Mouse (Mus musculus) gastrocnemius, postnatal 10 days (tissue): ENCODE results near the gene Mindy4. TPM values are rescaled to one million over a fixed set of nuclear protein-coding genes. Genes with fewer than 3 reads are reported as not detected.

Source experiments
- DNase-seq: peaks from one replicate; pipeline ENCODE4 v3.0.0; 2021; ENCODE audit warnings: mixed read lengths
- total RNA-seq, 2 experiments: library from RNA; stranded (reverse); gene quantifications; 2 replicates each; pipeline ENCODE4 v1.2.3; 2021

Mindy4 gene
- total RNA-seq, 2 experiments from 2014 or later: 3.3 to 4.1 TPM

DNA sequence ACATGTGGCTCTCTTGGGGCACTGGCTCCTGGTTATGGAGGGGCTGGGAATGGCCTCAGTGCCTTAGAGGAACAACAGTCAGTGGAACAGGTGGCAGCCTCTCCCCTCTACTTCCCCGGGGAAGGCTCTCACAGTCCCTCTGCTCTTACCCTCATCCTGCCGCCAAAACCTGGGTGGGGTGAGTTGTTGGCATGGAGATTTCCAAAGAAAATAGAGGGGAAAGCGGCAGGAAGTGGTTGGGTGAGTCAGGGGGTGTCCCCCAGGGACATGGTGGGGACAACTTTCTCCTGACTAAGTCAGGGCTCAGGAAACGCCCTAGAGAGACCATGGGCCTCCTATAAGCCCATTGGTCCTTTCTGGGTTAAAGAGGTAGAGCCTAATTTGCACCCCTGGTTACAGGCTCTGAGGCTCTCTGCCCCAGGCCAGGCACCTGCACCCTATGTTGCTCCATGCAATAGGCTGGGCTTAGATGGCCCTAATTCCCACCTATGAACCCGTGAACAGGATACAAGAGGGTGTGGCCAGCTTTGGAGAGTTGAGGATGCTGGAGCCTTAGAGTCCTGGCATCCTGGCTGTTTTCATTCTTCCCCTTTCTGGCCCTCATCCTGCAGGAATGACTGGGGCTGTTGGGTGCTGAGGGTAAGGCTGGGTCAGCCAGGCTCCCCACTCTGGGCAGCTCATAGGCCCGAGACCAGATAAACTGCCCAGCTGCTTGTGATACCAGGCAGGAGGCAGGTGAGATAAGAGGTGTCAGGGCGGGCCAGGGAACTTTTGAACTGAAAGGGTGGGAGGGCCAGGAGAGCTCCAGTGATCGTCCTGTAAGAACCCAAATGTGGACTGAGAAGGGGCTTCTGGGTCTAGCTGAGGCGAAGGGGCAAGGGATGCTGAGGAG lies 136.0 kb downstream of the Mindy4 start:
- no peak for DNase-seq

DNA sequence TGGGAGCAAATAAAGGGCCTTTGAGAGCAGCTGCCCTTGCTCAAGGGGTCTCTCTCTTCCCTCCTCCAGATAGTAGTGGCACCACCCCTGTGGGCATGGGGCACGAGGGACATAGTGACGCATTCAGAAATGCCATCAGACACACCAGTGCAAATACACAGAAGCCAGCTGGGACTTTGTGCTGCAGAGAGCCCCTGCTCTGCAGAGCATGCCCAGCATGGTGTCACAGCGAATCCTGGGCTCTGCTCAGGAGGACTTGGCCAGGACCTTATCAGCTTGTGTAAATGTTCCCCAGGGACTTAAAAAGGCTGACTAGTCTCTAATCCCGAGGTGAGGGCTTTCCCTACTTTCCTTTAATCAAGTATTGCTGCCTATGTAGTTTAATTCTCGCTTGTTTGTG lies 138.5 kb downstream of the Mindy4 start:
- DNase-seq: no peak

DNA sequence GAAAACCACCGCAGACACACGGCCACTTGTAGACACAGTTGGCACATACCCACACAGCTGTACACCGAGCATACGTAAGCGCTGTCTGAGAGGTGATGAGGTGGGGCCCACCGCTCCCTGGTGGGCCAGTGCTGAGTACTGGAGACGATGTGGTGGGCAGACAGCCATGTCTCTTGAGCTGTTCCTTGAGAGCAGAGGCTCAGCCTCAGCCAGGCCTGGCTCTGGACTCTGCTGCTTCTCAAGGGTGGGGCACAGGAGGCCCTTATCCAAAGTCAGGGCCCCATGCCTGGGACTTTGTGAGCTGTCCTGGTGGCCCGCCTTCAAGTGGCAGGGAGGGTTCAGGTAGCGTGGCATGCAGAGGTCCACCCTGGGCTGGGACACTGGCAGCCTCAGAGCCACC lies 139.1 kb downstream of the Mindy4 start:
- peak; percentile 55 for DNase-seq

DNA sequence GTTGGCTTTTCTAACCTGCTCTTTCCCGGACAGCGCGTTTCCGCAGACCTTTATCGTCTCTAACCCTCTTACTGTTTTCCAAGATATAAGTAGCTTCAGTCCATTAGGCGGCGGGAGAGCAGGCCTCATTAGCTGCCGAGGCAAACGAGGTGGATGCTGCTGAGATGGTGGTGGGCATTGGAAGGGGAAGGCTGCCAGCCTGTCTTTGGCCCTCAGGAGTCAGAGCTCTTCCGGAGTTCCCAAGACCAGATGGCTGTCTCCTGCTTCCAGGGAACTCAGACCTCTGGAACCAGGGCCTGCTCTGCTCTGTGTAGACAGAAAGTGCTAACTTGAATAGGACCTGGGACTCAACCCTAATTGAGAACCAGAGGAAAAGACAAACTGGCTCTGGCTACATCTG lies 140.3 kb downstream of the Mindy4 start:
- no peak for DNase-seq

DNA sequence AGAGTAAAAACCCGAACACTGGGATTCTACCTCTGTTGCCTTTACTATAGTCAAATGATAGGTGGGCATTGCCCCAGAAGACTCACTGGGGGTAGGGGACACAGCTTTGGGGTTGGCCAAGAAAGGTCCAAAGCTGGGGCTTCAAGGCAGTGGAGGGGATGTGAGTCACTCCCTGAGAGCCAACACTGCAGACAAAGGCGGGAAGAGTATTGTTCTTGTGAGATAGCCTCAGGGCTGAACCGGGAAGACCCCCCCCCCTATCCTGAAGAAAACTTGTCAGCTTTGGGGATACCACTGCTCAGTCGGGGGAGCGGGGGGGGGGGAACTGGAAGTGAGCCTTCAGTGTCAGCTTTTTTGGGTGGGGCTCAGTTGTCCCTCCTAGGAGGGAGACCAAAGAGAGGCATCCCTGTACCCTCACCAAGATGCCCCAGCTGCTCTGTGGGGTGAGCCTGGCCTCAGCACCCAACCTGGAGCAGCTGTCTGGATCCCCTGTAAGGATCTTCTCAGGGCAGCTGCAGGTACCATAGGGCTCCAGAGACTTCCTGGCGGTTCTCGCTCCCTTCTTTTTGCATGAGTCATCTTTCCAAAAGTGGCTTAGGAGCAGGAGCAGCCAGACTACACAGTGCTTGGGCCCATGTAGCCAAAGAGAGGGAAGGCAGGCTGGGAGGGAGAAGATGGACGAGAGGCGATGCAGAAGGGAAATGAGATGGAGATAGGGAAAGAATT lies 141.3 kb downstream of the Mindy4 start:
- DNase-seq: no peak

DNA sequence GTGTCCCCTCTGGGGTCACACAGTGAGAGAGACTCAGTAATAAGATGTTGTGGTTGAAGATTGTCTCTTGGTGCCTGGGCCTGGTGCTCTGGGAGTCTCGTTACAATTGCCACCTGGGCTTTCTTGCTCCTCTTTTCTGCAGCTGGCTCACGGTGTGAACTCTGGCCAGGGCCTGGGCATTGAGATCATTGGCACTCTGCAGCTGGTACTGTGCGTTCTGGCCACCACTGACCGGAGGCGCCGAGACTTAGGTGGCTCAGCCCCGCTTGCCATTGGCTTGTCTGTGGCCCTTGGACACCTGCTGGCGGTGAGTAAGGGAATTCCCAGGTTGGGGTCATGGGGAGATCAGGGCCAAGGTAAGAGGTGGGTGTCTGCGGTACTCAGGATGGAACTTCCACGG lies 142.1 kb downstream of the Mindy4 start:
- peak; percentile 6 for DNase-seq

DNA sequence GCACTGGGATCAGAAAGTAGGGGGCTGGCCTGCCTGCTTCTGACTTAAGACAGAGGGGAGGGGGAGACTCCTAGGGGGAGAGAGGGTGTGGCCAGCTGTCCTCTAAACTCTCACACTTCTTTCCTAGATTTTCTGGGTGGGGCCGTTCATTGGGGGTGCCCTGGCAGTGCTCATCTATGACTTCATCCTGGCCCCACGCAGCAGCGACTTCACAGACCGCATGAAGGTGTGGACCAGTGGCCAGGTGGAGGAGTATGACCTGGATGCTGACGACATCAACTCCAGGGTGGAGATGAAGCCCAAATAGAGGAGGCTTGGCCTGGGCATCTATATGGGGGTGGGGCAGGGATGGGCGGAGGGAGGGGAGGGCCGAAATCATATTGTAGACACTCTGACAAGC lies 143.3 kb downstream of the Mindy4 start:
- peak; percentile 2 for DNase-seq

DNA sequence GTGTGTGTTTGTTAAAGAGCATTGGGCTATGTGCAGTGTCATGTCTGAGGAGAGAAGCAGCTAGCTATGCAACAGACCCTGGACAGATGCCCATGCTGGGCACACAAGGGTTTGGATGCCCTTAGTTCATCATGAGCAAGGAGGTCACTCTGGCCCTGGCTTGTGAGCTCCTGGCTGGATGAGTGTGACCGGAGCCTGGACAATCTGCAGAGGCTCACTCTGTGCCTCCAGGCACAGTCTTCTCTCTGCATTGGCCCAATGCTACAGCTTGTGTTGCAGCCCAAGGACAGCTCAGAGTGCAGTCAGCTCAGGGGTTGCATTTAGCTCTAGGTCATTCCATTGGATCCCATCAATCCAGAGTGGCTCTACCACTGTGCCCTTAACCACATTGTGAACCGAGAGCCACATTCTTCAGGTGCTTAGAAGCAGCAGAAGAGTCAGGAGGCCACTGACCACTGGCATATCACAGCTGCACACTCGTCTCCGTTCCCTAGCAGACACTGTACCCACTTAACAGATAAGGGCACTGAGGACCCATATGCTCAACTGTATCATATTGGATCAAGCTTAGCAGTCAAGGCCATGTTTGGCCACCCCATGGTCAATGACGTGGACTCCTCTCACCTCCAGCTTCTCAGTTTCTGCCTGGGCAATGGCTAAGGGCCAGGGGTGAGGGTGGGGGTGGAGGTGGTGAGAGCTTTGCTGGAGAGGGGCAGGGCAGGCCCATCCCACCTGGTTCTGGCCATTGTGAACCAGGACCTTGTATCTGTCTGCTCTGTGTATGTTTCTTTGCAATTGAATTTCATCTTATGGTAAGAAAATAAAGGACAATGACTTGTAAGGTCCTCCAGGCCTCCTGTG lies 144.8 kb downstream of the Mindy4 start:
- peak; percentile 4 for DNase-seq

DNA sequence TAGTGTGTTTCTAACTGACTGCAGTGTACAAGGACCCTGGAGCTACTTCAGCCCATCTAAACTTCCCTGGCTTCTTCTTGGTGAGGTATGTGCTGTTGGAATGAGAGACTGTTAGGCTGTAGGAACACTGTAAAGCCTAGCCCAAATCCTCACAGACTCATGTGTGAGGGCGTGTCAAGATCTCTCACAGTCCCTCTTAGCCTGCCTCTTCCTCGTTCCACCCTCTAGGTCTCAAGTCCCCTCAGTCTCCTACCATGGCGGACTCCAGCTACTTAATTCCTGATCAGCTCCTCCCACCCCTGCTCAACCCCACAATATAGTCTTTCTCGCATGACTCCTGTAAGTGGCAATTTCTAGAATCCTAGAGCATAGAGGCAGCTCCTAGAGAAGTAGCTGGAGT lies 146.0 kb downstream of the Mindy4 start:
- DNase-seq: no peak

DNA sequence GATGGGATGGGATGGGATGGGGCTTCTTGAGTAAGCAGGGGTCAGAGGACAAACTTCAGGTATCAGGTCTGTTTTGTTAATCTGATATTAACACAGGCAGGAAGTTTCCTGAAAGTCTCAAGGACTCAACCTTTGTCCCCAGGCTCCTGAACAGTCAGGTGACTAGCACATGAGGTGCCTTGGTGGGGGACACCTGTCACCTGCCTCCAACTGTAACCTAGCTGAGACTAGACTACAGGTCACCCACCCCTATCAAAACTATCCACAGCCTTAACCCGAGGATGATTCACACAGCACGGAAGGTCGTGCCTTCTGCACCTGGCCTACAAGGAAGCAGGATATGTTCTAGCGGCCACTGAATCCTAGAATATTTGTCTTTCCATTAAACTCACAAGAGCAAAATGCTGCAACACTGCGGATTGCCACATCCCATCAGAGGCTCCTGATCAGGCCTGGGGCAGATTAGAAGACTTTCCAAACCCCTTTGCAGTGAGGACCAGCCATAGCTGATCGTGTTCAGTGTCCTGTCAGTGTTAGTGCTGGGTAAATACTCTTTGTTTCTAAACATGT lies 147.3 kb downstream of the Mindy4 start:
- DNase-seq: no peak

DNA sequence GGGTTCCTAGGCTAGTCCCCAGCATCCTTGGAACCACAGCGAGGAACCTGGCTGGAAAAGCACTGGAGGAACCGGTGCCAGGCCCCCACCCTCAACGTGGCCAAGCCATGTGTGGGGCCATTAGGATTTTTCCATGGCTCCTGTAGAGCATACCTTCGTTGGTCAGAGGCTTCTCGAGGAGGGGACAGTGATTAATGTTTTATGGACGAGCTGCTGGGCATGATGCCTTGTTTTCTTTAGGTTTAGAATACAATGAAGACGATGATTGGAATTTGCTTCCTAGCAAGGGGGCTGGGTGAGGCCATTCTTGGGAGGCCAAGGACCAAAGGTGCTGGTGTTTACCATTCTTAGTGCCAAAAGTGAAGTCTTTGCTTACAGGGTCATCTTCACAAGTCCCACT lies 148.5 kb downstream of the Mindy4 start:
- no peak for DNase-seq

DNA sequence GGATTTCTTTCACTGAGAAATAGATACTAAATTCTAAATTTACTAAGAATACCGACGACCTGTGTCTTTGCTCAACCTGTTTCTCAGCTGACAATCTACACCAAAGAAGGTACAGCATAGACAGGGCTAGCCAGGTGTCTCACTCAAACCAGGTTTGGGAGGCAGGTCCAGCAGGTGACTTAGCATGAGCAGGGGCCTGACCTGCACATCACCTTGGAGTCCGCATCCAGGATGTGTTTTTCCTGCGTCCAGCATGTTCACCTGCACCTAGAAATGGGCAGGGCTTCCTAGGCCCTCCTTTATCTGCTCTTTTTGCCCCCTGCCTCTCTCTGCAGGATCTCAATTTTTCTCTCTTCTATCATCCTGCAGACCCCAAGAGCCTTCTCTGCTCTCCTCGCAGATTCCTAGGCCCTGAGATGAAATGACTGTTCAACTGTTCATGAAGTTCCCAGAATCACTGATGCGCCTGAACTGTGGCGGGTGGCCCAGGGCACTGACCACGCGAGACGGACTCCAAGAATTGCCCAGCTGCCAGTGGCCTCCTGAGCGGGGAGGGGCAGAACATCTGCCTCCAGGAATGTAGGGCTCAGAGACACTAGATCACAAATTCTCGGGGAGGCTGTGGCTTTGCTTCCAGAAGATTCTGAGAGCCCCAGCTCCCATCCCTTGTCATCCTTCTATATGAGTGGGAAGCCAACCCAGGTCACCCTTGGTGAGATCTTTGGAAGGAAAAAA lies 150.7 kb downstream of the Mindy4 start:
- no peak for DNase-seq

DNA sequence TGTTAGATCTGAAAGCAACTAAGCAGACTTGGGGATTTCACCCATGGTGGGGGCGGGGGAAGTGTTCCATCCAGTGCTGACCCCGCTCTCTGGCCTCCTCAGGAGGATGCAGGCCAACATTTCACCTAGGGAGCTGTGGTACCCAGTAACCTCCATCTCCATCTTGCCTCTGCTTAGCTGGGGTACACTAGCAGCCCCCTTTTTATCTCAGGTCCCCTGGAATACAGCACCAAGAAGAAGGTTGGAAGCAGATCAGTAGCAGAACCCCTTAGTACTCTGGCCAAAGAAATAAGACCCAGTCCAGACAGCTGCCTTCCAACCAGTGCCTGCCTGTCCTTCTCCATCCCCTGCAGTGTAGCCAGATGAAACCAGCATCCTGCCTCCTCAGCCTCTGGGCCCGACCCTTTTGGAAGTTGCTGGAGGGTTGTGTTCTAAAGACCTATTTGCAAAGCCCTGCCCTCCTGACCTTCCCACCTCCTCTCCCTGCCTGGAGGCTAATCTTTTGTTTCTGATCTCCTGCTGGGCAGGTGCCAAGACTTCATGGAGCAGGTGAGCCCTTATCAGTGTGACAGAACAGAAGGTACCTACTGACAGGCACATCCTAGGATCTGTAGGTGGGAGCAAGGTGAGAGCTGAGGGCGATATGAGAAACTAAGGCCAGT lies 151.4 kb downstream of the Mindy4 start:
- DNase-seq: no peak

DNA sequence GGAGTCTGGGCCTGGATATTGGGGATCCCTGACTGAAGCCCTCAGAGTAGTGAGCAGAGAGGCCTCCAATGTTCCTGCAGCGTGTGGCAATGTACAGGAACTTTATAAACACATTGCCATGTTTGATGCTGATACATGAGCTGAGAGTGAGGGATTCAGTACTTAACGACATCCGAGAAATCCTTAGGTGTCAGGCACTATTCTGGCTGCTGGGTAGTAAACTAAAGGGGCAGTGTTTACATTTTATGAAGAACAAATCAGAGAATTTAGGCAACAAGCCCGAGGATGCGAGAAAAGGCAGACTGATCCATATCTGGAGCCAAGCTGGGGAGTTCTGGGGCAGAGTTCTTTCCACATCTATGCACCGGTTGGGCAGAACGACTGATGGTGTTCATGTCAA lies 152.4 kb downstream of the Mindy4 start:
- DNase-seq: no peak

DNA sequence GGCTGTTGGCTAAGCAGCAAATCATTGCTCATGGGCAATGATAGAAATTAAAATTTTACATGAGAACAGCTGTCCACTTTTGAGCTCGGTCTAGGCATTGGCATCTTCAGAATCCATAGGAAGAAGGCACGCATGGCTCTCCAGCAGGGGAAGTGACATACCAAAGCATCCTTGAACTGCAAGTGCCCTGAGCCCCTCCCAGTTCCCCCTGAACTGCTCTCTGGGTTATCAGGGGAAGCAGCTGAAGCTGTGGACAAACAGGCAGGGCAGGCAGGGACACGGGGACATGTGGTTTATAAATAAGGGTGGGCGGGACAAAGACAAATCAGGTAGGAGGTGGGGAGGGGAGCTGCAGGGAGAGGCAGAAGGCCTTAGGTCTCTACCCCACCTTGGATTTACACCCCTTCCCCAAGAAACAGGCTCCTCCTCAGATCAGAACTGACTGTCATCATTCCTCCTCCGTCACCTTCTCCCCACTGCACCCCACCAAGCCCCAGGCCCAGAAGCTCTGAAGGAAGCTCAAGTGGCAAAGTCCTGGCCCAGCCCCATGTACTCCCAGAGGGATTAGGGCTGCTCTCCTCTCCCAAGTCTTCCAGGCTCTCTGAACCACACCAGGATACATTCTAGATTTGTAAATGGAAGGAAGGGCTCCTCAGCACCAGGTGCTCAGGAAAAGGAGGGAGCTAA lies 153.0 kb downstream of the Mindy4 start:
- peak; percentile 5 for DNase-seq

DNA sequence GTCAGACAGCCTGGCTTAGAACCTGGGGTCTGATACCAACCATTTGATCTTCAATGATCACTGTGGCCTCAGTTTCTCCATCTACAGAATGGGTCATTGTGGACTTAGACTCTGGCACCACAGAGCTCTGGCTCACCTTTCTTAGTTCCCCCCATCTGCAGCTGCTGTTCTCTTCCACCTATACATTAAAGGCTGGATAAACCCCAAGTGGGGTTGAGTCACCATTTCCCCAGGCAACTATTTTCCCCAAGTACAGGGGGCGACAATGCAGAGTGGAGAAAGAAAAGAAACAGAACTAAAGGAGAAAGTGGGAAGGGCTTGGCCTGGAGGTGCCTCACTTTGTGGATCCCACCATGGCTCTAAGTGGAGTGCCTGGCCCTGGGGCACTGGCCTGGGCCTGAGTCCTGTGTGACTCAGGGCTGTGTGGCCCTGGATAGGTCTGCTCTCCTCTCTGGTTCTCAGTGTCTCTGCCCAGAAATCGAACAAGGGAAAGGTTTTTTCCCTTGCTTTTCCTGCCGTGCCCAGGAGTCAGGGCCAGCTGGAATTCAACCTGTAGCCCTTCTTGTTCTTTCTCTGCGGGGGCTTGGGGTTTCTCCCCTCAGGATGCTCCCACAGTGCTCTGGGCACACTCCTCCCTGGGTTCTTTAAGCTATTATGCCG lies 153.9 kb downstream of the Mindy4 start:
- no peak for DNase-seq

DNA sequence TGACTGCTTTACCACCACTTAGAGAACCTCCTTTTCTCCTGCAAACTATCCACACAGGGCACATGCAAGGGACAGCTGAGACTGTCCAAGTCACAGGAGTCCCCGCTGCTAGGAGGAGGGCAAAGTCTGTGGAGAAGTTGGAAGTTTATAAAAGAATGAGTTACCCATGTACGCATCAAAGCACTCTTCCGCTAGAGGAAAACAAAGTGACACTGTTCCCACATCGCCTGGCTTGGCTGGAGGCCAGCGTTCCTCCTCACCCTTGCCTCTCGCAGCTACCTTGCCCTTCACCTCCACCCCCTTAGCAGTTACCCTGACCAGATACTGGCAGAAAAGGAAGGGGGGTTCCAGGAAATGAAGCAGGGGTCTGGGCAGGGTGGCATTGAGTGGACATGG lies 154.5 kb downstream of the Mindy4 start:
- peak; percentile 14 for DNase-seq

DNA sequence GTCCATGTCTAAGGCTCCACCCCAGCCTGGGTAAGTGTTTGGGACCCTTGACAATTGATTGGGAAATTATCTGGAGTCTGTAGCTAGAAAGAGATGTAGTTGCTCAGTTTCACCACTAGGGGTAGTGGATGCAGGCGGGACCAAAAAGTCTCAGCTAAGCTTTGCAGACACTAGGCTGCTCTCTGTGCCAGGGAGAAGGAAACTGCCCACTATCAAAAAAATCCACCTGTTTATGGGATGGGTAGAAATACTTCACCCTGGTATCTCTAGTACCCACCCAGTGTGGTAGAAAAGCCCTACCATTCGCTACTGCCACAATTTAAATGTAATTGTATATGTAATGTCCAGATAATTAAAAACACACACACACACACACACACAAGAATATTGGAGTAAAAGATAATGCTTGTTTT lies 155.6 kb downstream of the Mindy4 start:
- DNase-seq: peak; percentile 3

DNA sequence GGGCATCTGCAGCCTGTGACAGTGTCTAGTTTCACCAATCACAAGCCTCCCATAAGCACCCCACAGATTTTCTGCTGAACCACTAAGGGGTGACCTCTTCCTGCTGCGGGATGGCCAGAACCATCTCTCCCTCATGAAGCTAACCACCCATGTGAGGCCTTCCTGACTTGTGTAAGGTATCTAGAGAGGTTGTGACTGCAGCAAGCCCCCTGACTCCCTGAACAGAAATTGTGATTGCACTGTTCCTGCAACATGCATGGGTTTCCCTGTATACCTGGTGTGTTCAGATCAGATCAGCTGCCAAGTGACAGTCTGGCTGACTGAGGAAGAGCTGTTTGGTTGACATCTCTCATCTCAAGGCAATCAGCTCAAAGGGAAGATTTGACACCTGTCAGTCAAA lies 159.5 kb downstream of the Mindy4 start:
- no peak for DNase-seq

DNA sequence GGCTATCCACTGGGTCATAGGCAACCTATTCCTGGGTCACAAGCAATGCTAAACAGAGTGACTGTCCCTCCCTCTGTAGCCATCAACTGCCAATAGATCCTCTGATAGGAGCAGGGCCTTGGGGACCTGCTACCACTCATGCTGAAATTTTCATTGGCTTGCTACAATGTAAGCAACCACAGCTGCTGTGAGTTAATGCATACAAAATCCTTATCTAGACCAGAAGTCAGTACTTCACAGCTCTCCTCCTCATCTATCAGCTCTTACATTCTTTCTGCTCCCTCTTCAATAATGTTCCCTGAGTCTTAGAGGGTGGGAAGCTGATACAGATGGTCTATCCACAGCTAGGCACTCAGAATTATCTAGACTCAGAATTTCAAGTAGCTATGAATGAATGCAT lies 163.9 kb downstream of the Mindy4 start:
- no peak for DNase-seq
